Mouse (Mus musculus): ENCODE data around the gene Tppp3.

DNA sequence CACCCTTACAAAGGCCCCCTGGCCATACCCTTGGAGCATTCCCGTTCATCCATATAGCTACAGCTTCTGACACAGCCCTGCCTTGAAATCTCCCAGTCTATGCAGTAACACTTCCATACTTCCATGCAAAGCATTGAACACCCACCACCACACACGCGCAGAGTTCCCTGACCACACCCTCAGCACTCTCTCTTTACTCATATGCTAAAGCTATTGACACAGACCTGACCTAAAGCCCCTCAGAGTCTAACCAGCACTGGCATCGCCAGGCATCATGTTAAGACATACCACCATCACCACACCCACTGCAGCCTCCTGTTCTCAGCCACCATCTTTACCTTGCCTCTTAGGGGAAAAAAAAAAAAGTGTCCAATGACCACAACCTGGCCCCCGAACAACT is 1.1 kb downstream of the Tppp3 start:
- TF ChIP-seq CTCF (IDR thresholded peaks at IDR 0.05; ENCODE audit: borderline replicate concordance, extremely low read depth, insufficient read depth, insufficient read length) (no peak), POLR2A (IDR thresholded peaks at IDR 0.05; ENCODE audit: borderline replicate concordance, extremely low read depth, insufficient read depth, insufficient read length, poor library complexity, severe bottlenecking) (no peak)

All from brain, embryonic 14.5 days (tissue).